Mouse (Mus musculus): ENCODE data around the gene Vasn. TPM values are rescaled to one million over a fixed set of nuclear protein-coding genes. Genes with fewer than 3 reads are reported as not detected.
A peak's percentile ranks its signal among the peaks of the same experiment; 100 is the strongest.

Vasn gene
- total RNA-seq, 2 experiments from 2014 or later, result 0.67 TPM; not detected in 1

DNA sequence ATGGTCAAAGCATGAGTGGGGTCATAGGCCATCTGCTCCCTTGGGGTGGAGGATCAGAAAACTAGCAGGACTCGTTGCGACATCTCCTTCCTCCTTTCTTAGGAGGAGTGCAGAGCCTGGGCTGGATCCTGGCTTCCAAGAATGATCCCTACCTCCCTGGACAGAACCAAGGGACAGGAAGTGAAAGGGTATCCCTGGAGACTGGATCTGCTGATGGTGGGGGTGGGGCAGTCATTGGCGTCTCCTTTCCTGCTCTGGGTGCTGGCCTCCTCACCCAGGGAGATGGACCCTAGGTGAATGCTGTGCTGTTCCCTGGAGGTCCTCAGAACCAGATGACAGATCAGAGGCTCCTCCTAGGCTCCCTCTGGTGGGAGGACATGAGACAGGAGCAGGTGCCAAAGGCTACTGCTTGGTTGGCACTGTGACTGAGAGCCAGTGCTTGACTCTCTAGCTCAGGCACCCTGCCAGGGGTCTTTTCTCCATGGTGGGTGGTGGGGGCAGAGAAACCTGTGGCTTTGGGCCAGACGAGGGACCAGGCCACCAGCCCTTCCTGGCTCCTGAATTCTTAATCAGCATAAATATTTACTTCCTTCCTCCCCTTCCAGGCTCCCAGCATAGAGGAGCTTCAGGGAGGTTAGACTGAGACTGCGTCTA, 33.2 kb upstream of the Vasn start:
- peak; percentile 62 for ATAC-seq (replicated peaks; ENCODE audit: poor library complexity, severe bottlenecking)

DNA sequence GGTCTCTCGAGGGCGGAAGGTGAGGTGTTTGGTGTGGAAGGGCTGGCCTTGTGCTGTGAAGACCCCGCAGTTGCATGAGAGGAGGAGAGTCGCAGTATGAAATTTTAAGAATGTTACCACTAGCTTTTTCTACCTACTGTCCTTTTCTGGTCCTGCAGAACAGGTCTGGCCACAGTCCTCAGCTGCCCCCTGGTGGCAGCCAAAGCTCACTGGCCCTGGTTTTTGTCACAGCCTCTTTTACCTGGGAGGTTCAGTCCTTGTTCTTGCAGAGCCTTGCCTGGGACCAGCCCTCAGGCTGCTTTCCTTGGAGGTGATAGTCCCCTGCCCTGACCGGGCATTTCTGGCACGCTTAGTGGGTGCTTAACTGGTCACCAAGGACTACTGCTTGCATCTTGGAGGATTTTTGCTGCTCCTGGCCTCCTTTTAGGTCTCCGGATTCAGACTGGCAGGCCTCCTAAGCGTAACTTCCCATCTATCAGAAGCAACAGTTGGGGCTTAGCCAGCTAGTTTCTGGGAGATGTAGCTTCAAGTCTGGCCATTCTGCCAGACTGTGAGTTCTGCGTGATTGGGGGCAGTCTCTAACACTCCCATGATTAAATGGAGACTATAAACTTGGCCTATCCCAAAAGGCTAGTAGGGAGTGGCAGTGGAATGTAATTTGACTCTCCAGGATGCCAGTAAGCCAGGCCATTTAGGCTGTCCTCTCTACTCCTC, 31.8 kb upstream of the Vasn start:
- ATAC-seq (replicated peaks; ENCODE audit: poor library complexity, severe bottlenecking), result peak; percentile 64

DNA sequence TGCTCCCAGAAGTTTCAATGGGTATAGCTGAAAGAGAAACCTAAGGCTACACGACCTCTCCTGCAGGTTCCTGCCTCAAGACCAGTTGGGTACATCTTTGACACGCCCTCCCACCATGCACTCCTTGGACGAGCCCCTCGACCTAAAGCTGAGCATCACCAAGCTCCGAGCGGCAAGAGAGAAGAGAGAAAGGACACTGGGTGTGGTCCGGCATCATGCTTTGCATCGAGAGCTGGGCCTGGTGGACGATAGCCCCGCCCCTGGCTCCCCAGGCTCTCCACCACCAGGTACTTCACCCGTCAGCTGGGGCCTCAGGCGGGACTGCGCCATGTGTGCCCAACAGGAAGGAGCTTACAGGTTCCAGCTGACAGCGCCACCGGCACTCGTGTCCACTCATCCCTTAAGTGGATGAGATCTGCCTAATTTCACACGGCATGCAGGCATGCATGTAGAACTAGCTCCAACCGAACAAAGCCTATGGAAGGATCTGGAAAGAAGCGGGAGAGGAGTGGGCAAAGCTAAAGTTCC, 31.1 kb upstream of the Vasn start:
- ATAC-seq (replicated peaks; ENCODE audit: poor library complexity, severe bottlenecking), result no peak

DNA sequence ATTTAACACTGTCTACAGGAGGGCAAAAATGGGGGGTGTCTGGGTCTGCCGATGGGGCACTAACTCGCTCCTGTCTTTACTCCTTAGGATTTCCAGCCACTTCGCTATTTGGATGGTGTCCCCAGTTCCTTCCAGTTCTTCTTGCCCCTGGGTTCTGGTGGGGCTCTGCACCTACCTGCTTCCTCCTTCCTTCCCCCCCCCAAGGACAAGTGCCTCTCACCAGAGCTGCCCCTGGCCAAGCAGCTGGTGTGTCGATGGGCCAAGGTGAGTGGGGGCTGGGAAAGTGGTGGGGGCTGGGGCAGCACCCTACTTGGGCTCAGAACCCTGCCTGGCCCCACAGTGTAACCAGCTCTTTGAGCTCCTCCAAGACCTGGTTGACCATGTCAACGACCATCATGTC, 28.5 kb upstream of the Vasn start:
- no peak for ATAC-seq (replicated peaks; ENCODE audit: poor library complexity, severe bottlenecking)

DNA sequence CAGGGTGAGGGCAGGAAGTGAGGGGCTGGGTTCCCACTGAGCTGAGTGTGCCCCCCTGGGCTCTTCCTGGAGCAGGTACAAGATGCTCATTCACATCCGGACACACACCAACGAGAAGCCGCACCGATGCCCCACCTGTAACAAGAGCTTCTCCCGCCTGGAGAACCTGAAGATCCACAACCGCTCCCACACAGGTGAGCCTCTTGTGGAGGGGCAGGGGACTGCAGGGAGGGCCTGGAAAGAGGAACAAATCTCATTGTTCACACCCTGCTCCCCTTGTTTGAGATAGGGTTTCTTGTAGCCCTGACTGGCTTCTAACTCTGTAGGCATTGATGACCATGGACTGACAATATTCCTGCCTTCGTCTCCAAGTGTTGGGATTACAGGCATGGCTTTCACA, 28.1 kb upstream of the Vasn start:
- ATAC-seq (replicated peaks; ENCODE audit: poor library complexity, severe bottlenecking), result no peak

DNA sequence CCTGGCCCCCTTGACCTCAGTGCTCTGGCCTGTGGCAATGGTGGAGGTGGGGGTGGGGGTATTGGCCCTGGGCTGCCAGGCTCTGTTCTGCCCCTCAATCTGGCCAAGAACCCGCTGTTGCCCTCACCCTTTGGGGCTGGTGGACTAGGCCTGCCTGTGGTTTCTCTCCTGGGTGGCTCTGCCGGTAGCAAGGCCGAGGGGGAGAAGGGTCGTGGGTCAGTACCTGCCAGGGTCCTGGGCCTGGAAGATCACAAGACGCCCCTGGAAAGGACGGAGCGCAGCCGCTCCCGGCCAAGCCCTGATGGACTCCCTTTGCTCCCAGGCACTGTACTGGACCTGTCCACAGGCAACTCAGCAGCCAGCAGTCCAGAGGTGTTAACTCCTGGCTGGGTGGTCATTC, 26.0 kb upstream of the Vasn start:
- ATAC-seq (replicated peaks; ENCODE audit: poor library complexity, severe bottlenecking), result no peak

DNA sequence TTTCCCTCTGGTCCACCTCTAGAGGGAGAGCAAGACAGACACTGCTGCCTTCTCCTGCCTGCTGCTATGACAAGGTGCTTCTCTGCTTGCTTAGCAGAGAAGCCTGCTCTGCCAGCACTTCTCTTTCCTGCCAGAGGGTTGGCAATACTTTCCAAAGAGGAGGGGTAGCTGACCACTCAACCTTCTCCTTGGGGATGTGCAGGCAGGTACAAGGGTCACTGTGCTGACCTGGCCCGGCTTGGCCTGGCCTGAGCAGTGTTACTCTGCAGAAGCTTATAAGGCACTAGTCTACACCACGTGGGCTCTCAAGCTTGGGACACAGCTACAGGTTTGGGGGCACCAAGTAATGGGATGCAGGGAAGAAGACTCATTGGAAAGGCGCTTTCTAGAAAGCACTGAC, 25.1 kb upstream of the Vasn start:
- no peak for ATAC-seq (replicated peaks; ENCODE audit: poor library complexity, severe bottlenecking)

DNA sequence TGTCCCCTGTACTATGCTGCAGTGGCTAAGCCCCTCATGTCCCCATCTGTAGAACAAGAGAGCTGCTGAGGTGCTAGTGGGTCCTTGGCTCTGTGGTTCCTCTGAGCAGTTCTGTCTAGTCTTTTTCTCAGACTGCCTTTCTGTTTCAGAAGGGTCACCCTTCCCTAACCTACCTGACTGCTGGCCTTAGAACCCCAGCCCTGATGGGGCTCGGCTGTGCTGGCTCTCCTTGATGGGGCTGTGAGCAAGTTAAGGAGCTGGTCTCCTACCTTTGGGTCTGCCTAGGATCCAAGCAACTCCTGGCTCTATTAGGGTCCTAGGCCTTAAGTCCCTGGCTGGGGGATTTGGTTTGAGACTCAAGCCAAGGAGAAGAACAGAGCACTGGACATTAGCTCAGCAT, 24.4 kb upstream of the Vasn start:
- ATAC-seq (replicated peaks; ENCODE audit: poor library complexity, severe bottlenecking), result no peak

DNA sequence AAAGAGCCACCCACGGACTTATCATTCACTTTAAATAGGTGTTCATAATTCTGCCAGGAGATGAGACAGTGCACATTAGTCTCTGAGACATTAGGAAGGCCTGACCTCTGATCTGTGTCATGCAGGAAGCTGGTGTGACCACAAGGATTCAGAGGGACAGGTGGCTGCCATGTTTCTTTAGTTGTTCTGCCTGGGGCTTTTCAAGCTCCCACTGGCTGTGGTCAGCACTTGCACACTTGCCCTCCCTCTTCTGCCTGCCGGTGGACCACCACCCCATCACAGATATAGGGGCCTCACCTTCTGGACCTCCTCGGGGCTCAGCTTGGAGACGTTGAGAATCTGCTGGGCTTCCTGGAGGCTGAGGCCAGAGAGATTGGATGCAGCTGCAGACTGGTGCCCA, 22.9 kb upstream of the Vasn start:
- ATAC-seq (replicated peaks; ENCODE audit: poor library complexity, severe bottlenecking), result no peak

DNA sequence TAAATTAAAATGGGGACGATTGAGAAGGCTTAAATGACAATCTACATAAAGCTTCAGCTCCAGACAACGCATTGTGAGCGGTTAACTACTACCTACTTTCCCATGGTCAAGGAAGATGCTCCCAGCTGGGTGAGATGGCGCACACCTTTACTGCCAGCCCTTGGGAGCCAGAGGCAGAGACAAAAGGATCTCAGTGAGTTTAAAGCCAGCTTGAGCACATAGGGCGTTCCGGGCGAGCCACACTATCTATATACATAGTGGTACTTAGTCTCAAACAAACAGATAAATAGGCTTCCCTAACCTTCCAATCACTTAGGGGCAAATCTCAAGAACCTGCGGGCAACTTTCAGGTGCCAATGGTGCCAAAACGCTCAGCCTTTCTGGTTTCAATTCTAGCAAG, 15.7 kb upstream of the Vasn start:
- no peak for ATAC-seq (replicated peaks; ENCODE audit: poor library complexity, severe bottlenecking)

DNA sequence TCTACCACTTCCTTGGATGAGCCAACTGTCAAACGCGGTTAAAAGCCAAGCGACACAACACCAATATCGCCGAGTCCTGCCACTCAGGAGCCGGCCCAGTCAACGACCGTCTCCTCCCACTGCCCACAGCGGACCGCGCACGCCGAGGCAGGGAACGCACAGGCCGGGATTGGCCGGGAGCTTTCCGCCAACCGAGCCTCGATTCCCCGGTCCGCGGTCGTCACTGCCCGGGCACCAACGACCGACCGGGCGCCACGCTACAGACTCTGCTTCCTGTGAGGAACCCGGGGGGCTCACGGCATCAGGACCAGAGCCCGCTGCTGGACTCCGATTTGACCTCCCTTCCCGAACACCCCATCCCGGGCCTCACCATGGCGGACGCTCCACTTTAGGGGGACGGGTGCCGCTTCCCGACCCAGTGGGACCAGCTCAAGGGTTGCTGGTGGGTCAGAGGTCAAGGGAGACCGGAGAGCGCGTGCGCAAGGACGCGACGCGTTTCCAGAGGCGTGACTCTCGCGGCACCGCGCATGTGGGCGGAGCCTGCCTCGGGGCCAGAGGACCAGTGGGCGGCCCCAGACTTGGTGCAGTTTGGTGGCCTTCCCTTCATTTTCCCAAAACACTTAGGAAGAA, 15.1 kb upstream of the Vasn start, which contains the start of gene Pam16:
TSS of gene Pam16 (minus strand) at position 508 of the 630 bp plus-strand sequence.
- peak; percentile 89 for ATAC-seq (replicated peaks; ENCODE audit: poor library complexity, severe bottlenecking)

DNA sequence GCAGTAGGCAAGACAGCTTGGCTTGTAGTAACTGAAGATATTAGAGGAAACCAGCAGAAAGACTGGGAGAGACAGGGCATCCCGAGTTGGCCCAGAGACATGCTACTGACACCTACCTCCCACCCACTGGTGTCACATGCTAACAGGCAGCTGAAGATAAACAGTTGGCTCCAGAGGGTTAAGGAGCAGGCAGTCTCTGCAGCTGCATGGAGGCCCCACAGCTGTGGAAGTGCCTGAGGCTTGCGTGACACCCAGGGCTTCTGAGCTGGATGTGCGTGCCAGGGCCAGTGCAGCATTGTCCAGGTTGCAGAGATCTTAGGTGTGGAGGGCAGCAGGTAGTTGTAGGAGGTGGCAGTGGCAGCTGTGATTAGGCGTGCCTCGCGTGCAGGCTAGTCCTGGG, 12.6 kb upstream of the Vasn start:
- no peak for ATAC-seq (replicated peaks; ENCODE audit: poor library complexity, severe bottlenecking)

DNA sequence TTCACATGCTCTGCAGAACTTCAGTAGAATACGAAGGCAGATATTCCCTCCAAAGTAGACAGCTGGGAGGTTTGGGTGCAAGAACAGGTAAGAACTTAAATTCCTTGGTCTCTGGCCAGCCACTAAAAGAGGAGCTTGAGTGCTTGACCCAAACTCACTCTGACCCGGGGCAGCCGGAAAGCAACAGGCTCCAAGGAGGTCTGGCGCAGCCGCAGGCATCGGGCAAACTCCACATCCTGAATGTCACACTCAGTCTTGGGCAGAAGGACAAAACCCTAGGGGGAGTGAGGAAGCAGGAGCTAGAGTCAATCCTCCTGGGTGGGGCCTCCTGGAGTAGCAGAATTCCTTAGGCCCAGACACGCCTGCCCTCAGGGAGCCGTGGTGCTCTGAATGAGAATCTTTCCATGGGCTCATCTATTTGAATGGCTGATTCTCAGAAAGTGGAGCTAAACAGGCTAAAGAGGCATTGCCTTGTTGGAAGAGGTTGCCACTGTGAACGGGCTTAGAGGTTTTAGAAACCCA, 10.8 kb upstream of the Vasn start:
- ATAC-seq (replicated peaks; ENCODE audit: poor library complexity, severe bottlenecking), result no peak

DNA sequence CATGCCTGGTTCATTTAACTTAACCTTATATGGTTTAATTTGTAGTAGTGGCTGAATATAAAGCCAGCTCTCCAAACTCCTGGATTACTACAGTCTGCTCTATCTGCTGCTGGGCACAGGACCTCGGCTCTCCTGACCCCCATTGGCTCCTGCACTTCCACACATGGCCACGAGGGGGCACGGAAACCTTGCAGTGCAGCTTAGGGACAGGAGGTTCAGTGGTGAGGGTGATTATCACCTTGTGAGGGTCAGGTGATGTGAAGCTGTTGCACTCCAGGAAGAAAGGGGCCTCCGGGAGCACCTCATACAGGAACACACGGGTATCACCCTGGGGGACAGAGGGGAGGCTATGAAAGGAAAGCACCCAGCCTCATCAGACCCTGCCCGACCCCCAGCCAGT, 9.8 kb upstream of the Vasn start:
- ATAC-seq (replicated peaks; ENCODE audit: poor library complexity, severe bottlenecking), result peak; percentile 78

DNA sequence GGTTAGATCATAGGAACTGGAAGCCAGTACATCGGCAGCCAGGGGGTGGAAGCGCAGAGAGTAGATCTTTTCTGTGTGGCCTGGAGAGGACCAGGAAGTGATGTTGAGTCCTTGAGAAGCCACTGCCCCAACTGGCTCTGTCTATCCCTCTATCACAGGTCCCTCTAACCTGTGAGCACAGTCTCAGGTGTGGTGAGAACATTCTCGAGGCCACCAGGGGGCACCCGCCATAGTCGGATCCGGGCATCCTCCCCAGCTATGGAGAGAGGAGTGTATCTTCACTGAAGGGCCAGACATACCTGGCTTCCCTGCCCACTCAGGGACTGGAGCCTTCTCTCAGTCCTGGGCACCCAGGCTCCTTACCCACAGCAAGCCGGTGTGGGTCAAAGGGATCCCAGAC, 7.7 kb upstream of the Vasn start:
- no peak for ATAC-seq (replicated peaks; ENCODE audit: poor library complexity, severe bottlenecking)

DNA sequence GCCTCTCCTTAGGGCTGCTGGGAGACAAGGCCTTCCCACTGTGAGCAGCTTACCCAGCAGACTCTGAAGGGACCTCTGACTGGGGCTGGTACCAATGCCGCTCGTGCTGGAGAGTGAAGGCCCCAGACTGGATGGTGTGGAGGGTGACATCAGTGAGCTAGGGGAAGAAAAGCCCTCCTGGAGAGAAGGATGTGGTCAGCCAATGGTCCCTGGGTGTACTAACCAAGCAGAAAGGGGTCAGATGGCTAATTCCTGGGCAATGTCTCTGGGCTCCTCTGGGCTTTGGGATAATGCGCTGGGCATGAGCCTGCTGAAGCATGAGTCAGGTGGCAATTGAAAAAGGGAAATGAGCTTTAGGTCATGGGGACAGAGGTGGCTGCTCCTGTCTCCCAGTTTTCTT, 6.1 kb upstream of the Vasn start:
- ATAC-seq (replicated peaks; ENCODE audit: poor library complexity, severe bottlenecking), result no peak

DNA sequence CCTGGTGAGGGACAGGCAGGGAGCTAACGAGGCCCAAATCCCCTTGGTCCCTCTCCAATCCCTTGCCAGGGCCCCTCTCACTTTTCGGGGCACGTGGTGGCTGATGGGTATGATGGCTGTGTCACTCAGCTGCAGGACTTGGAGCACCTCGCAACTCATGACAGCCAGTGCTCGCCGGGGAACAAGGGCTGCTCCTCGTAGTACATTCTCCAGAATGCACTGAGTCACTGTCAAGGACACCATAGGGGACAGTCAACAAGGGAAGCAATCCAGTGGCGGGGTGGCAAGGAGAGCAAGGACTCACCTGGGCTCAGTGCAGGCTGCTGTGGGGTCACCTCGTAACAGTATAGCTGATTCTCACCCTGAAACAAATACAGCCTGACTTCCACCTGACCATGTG, 5.1 kb upstream of the Vasn start:
- no peak for ATAC-seq (replicated peaks; ENCODE audit: poor library complexity, severe bottlenecking)

DNA sequence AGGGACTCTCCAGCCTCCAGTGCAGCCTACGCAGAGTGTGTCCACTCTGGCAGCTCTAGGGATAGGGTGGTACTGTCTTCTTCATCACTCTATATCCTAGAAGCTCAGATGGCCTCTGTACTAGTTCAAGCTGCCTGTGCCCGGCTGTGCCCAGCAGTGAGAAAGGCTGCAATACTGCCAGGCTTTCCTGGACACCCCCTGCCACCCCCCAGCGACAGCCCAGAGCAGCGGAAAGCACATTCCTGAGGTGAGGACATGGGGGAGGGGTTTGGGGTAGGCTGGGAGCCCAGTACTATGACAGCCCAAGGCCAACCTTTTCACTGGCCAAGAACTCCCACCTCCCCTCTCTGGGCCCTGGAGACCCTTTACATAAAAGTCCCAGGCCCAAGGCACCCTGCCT, 4.0 kb upstream of the Vasn start:
- ATAC-seq (replicated peaks; ENCODE audit: poor library complexity, severe bottlenecking), result no peak

DNA sequence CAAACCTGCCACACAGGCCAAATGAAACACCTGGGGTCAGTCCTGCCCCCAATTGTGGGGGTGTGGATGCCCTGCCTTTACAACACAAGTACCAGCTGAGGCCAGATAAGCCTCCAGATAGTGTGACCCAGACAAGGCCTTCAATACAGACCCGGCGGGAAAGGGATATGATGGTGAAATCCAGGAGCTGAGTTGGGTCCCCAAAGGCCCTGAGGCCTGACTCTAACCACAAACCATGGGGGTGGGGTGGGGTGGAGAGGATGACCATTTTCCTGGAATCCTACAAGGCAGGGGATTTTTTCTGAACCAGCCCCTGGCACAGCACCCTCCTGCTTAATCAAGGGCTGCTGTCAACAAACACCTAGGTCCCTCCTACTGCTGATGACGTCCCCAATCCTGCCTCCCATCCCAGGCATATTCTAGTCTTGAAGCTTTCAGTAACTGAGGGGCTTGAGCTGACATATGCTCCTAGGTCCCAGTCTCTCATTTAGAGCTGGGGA, 800 bp upstream of the Vasn start:
- no peak for ATAC-seq (replicated peaks; ENCODE audit: poor library complexity, severe bottlenecking)

DNA sequence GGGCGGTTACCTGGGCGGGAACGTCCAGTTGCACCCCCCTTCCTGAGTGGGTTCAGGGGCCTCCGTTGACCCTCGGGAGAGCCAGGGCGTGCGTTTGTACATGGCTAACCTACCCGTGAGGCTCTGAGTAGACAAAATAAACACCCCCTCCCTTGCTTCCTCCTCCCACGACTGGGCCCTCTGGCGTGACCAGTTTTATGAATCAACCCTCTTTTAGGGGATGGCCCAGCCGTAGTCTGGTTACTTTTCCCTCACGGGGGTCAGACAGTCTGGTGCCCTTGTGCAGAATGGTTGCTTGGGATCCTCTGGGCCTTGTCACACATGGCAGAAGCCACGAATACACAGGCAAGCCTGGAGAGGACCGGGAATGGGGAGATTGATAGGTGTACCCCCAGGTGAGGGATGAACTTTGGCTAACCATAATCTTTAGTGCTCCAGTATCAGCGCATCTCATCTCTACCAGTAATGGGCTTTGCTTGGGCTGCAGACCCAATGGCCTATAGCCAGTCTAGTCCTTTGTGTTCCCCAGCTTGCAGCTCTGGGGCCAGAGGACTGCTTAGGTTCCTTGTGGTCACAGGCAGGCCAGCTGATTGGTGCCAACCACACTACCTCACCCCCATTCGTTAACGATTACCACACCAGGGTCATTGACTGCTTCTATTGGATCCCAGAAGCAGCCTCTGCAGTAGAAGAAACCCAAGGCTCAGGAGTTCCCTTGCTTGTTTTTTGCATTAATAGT, 695 bp downstream of the Vasn start:
- peak; percentile 68 for ATAC-seq (replicated peaks; ENCODE audit: poor library complexity, severe bottlenecking)

Measured in granulocyte monocyte progenitor cell, adult 5-6 weeks (primary cell).